In the genomic region with DNA sequence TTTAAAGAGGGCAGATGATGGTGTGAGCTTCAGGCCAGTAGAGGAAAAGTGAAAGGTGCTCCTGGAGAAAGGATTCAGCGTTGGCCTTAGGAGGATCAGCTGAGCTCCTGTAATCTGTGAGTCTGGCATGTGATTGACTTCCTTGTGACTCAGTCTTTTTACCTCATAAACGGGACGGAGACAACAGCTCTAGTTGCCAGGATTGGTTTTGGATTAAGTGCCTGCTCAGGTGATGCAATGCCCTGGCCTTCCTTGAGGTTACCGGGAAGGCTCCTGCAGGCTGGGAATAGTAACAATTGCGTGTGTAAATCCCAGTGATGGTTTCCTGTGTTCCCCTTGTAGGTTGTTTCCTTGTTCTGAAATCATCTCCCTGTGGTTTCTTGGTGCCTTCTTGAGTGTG, we compare ENCODE assay signal across 17 mouse cellular contexts.
"Had no signal": no experiment of that assay in that cellular context is flagged by ENCODE, and none has a peak within 500 bp of the region (broad histone marks: within the 10 kb centered on the region; RNA-seq: fewer than 3 reads in every experiment).

No protein-coding gene starts in this region.

- H3K4me1 ChIP-seq: lung, embryonic 15.5 days; megakaryocyte, embryonic 14.5 days; midbrain, embryonic 13.5 days; midbrain, embryonic 15.5 days; neural tube, embryonic 12.5 days had no signal

- DNase-seq: lung, adult 2 months; lung, postnatal 10 days; retina, postnatal 1 day; right cerebral cortex, adult 18-20 months; right cerebral cortex, postnatal 25 days; right cerebral cortex, postnatal 4 days; spleen, adult 18-20 months; thymus, adult 18-20 months; thymus, postnatal 14 days; thymus, postnatal 36 days had no signal

- H3K27ac ChIP-seq: lung, embryonic 15.5 days; macrophage; midbrain, embryonic 13.5 days; midbrain, embryonic 15.5 days; neural tube, embryonic 12.5 days had no signal

- H3K9me3 ChIP-seq: lung, embryonic 15.5 days; midbrain, embryonic 13.5 days; midbrain, embryonic 15.5 days had no signal

- H3K9ac ChIP-seq: lung, embryonic 15.5 days; midbrain, embryonic 13.5 days; midbrain, embryonic 15.5 days; neural tube, embryonic 12.5 days had no signal

- H3K4me3 ChIP-seq: lung, embryonic 15.5 days; megakaryocyte, embryonic 14.5 days; midbrain, embryonic 13.5 days; midbrain, embryonic 15.5 days; neural tube, embryonic 12.5 days had no signal

- H3K36me3 ChIP-seq: lung, embryonic 15.5 days; midbrain, embryonic 13.5 days; midbrain, embryonic 15.5 days; neural tube, embryonic 12.5 days had no signal

- H3K27me3 ChIP-seq: lung, embryonic 15.5 days; midbrain, embryonic 13.5 days; midbrain, embryonic 15.5 days; neural tube, embryonic 12.5 days had no signal

- ATAC-seq: midbrain, embryonic 13.5 days; midbrain, embryonic 15.5 days had no signal

- H3K4me2 ChIP-seq: lung, embryonic 15.5 days; midbrain, embryonic 11.5 days; midbrain, embryonic 13.5 days; midbrain, embryonic 15.5 days; neural tube, embryonic 12.5 days had no signal
